11 mouse cellular contexts compared by ENCODE assay signal in the genomic region with DNA sequence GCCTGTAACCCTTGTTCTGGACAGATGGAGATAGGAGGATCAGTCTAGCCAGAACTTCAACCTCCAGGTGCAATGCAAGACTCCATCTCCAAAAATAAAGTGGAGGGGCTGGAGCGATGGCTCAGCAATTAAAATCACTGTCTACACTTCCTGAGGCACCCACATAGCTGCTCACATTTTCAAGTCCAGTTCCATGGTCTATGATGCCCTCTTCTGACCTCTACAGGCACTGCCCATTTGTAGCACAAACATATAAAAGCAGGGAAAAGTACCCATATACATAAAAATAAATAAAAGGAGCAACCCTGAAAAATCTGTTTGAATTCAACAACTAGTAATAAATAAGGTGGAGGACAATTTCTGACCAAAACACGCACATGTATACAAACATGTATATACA. TPM values are rescaled to one million over a fixed set of nuclear protein-coding genes. Genes with fewer than 3 reads are reported as not detected.
DNase-seq lines count a peak whose midpoint lies in the region; ATAC-seq and TF ChIP-seq lines count a peak whose summit lies in the region.
"Had no signal": no experiment of that assay in that cellular context is flagged by ENCODE, and none has a peak within 500 bp of the region (broad histone marks: within the 10 kb centered on the region; RNA-seq: fewer than 3 reads in every experiment).

No protein-coding gene starts in this region.

- 64% methylated on average over 2 of the region's 2 CpGs for WGBS in heart, adult 2 months
- WGBS in midbrain, postnatal 0 days, result 77% methylated on average over 2 of the region's 2 CpGs
- WGBS in midbrain, embryonic 13.5 days, result 84% methylated on average over 2 of the region's 2 CpGs
- 72% methylated on average over 2 of the region's 2 CpGs for WGBS in stomach, postnatal 0 days

- H3K4me3 ChIP-seq in heart, adult 2 months, result no peak overlapping the region
- H3K4me3 ChIP-seq in midbrain, postnatal 0 days (ENCODE audit: low read depth, low read length), result no peak overlapping the region
- H3K4me3 ChIP-seq in midbrain, embryonic 13.5 days (replicated peaks), result no peak overlapping the region
- H3K4me3 ChIP-seq in cortical plate, adult 2 months (ENCODE audit: insufficient read depth, low read length), result no peak overlapping the region
- H3K4me3 ChIP-seq in stomach, postnatal 0 days (ENCODE audit: low read depth, low read length), result no peak overlapping the region
- H3K4me3 ChIP-seq: forebrain, embryonic 12.5 days; limb, embryonic 15.5 days; myocyte had no signal

- no peak for TF ChIP-seq POLR2A in heart, adult 2 months (IDR thresholded peaks at IDR 0.05; ENCODE audit: insufficient read depth, low read depth, low read length)
- no peak for TF ChIP-seq POLR2A in cortical plate, adult 2 months (IDR thresholded peaks at IDR 0.05; ENCODE audit: extremely low read depth, insufficient read depth, low read length)

- H3K79me2 ChIP-seq in heart, adult 2 months (replicated peaks; ENCODE audit: control insufficient read depth, insufficient read depth, low read length), result no peaks in the 10 kb centered on the region

- no peak overlapping the region for H3K27ac ChIP-seq in heart, adult 2 months
- no peak overlapping the region for H3K27ac ChIP-seq in midbrain, postnatal 0 days (ENCODE audit: low read depth, low read length)
- no peak overlapping the region for H3K27ac ChIP-seq in midbrain, embryonic 13.5 days
- H3K27ac ChIP-seq in cortical plate, adult 2 months (ENCODE audit: insufficient read depth, low read length), result no peak overlapping the region
- H3K27ac ChIP-seq in stomach, postnatal 0 days (replicated peaks), result no peak overlapping the region
- H3K27ac ChIP-seq: forebrain, embryonic 12.5 days; limb, embryonic 15.5 days had no signal

- TF ChIP-seq EP300 in heart, adult 2 months (IDR thresholded peaks at IDR 0.05; ENCODE audit: insufficient read depth, low read depth, low read length), result no peak
- TF ChIP-seq EP300 in stomach, postnatal 0 days (optimal IDR thresholded peaks at IDR 0.05), result no peak

- no peak overlapping the region for H3K9ac ChIP-seq in heart, adult 2 months (ENCODE audit: low read depth, low read length)
- no peak overlapping the region for H3K9ac ChIP-seq in midbrain, postnatal 0 days (replicated peaks; ENCODE audit: low read length, poor library complexity, severe bottlenecking)
- H3K9ac ChIP-seq in midbrain, embryonic 13.5 days (replicated peaks), result no peak overlapping the region
- H3K9ac ChIP-seq in stomach, postnatal 0 days (ENCODE audit: low read length), result no peak overlapping the region
- H3K9ac ChIP-seq: forebrain, embryonic 12.5 days; limb, embryonic 15.5 days had no signal

- intact Hi-C loops in heart, adult 2 months (cut with DNase I), result loop anchor here (5.0 kb wide), 1 partner anchor 191 kb away; no protein-coding TSS in a partner anchor

- peak; percentile 63 for TF ChIP-seq CTCF in heart, adult 2 months (IDR thresholded peaks at IDR 0.05)
- TF ChIP-seq CTCF in midbrain, postnatal 0 days (IDR thresholded peaks at IDR 0.05), result peak; percentile 40
- peak; percentile 24; the same call in 1 of the 2 replicates for TF ChIP-seq CTCF in cortical plate, adult 2 months (IDR thresholded peaks at IDR 0.05; ENCODE audit: extremely low read depth, insufficient read depth, low read length)
- TF ChIP-seq CTCF in stomach, postnatal 0 days (IDR thresholded peaks at IDR 0.05; ENCODE audit: low read depth), result peak; percentile 61

- no peaks in the 10 kb centered on the region for H3K36me3 ChIP-seq in heart, adult 2 months (ENCODE audit: control insufficient read depth, insufficient read depth, low read length)
- H3K36me3 ChIP-seq in midbrain, postnatal 0 days (ENCODE audit: insufficient read depth, low read length), result no peaks in the 10 kb centered on the region
- H3K36me3 ChIP-seq in midbrain, embryonic 13.5 days, result no peaks in the 10 kb centered on the region
- H3K36me3 ChIP-seq in stomach, postnatal 0 days (ENCODE audit: control insufficient read depth, insufficient read depth, low read length), result no peaks in the 10 kb centered on the region
- H3K36me3 ChIP-seq: forebrain, embryonic 12.5 days; limb, embryonic 15.5 days had no signal

- ATAC-seq in midbrain, postnatal 0 days (ENCODE audit: low FRiP score), result no peak
- no peak for ATAC-seq in midbrain, embryonic 13.5 days
- no peak for ATAC-seq in stomach, postnatal 0 days (ENCODE audit: low FRiP score, low TSS enrichment)

- no peak for DNase-seq in heart, adult 2 months
- no peak for DNase-seq in heart, adult 8-10 months (ENCODE audit: low spot score)
- no peak for DNase-seq in midbrain, postnatal 0 days (ENCODE audit: low spot score)
- no peak for DNase-seq in stomach, postnatal 0 days (ENCODE audit: low spot score)
- no peak for DNase-seq in kidney, postnatal 25 days
- no peak for DNase-seq in right cerebral cortex, adult 18-20 months

- no peaks in the 10 kb centered on the region for H3K4me1 ChIP-seq in heart, adult 2 months (ENCODE audit: control insufficient read depth, insufficient read depth, low read length)
- H3K4me1 ChIP-seq in midbrain, postnatal 0 days (ENCODE audit: insufficient read depth, low read length), result no peaks in the 10 kb centered on the region
- H3K4me1 ChIP-seq in midbrain, embryonic 13.5 days (replicated peaks), result no peaks in the 10 kb centered on the region
- H3K4me1 ChIP-seq in cortical plate, adult 2 months (ENCODE audit: control insufficient read depth, insufficient read depth, low read length), result no peaks in the 10 kb centered on the region
- H3K4me1 ChIP-seq in stomach, postnatal 0 days (replicated peaks; ENCODE audit: control insufficient read depth, insufficient read depth), result no peaks in the 10 kb centered on the region
- H3K4me1 ChIP-seq: forebrain, embryonic 12.5 days; limb, embryonic 15.5 days had no signal

- H3K27me3 ChIP-seq in heart, adult 2 months (ENCODE audit: control insufficient read depth, insufficient read depth, low read length), result no peaks in the 10 kb centered on the region
- no peaks in the 10 kb centered on the region for H3K27me3 ChIP-seq in midbrain, postnatal 0 days (ENCODE audit: insufficient read depth, low read length)
- no peaks in the 10 kb centered on the region for H3K27me3 ChIP-seq in midbrain, embryonic 13.5 days
- H3K27me3 ChIP-seq in stomach, postnatal 0 days (ENCODE audit: control insufficient read depth, insufficient read depth, low read length), result no peaks in the 10 kb centered on the region
- H3K27me3 ChIP-seq: forebrain, embryonic 12.5 days; limb, embryonic 15.5 days had no signal

- no peaks in the 10 kb centered on the region for H3K9me3 ChIP-seq in midbrain, postnatal 0 days (ENCODE audit: low read length)
- H3K9me3 ChIP-seq in midbrain, embryonic 13.5 days, result no peaks in the 10 kb centered on the region
- no peaks in the 10 kb centered on the region for H3K9me3 ChIP-seq in stomach, postnatal 0 days (ENCODE audit: control insufficient read depth, low read length)
- H3K9me3 ChIP-seq: forebrain, embryonic 12.5 days; limb, embryonic 15.5 days had no signal

- H3K4me2 ChIP-seq in midbrain, postnatal 0 days (ENCODE audit: low read depth, low read length, poor library complexity, severe bottlenecking), result no peak overlapping the region
- H3K4me2 ChIP-seq in midbrain, embryonic 13.5 days (replicated peaks), result no peak overlapping the region
- H3K4me2 ChIP-seq in stomach, postnatal 0 days (replicated peaks; ENCODE audit: low read depth), result no peak overlapping the region
- H3K4me2 ChIP-seq: forebrain, embryonic 12.5 days; limb, embryonic 15.5 days had no signal

RNA-seq across cellular contexts. Expression of a gene that starts 39.1 kb away (rescaled TPM):
- total RNA-seq in heart, adult 2 months (2021), result 10 to 100 TPM; 62.6 to 66.9 TPM
- polyA plus RNA-seq in heart, adult 2 months (2012; rRNA removed), result 16.2 and 32.9 TPM in 2 replicates
- 10 to 100 TPM; 59.3 to 71.1 (median 65.5) TPM for total RNA-seq in heart, adult 8-10 months (2022)
- total RNA-seq in midbrain, postnatal 0 days (2014; rRNA removed), result 11.9 and 12.8 TPM in 2 replicates
- polyA plus RNA-seq in midbrain, postnatal 0 days (2015; fragmentation: Nextera tagmentation; extraction: Ambion mirVana), result 3.2 and 5.0 TPM in 2 replicates
- polyA plus RNA-seq in midbrain, embryonic 13.5 days (2015; fragmentation: Nextera tagmentation; extraction: Ambion mirVana), result 2.4 and 2.6 TPM in 2 replicates
- polyA plus RNA-seq in cortical plate, adult 2 months (2012; rRNA removed), result 21.8 and 23.0 TPM in 2 replicates
- 10.7 and 10.8 TPM in 2 replicates for polyA plus RNA-seq in stomach, postnatal 0 days (2015; fragmentation: Nextera tagmentation; extraction: Ambion mirVana)
